Mouse (Mus musculus) heart, embryonic 14.5 days (tissue): Measurements from ENCODE around the gene Hcn1. TPM values are rescaled to one million over a fixed set of nuclear protein-coding genes. Genes with fewer than 3 reads are reported as not detected.

Experiments used
- ATAC-seq: fragments of 200-750 bp; cut with Nextera tagmentation; 2 replicates; pipeline ENCODE4 v1.8.0; 2017; ENCODE audit warnings: low read depth, moderate TSS enrichment; ENCODE audit not compliant: insufficient number of reproducible peaks, insufficient read depth, low FRiP score
- H3K27ac ChIP-seq, 2 experiments: fragments of 200-500 bp in 1 of 2; fragments of 300-500 bp in 1 of 2; sonication (generic) in 1 of 2; replicated peaks in 1 of 2; 2 replicates each; pipeline ENCODE4 v1.5.1; 2012 to 2014; ENCODE audit warnings: low read depth in 2 of 2, low read length in 2 of 2, control low read depth in 1 of 2, mild to moderate bottlenecking in 1 of 2, mixed read lengths in 1 of 2; ENCODE audit not compliant: control insufficient read depth in 1 of 2, insufficient read depth in 1 of 2
- H3K27me3 ChIP-seq: fragments of 300-500 bp; sonication (generic); 2 replicates; pipeline ENCODE4 v1.6.1; 2014; ENCODE audit warnings: mild to moderate bottlenecking, low read length, control low read depth; ENCODE audit not compliant: control insufficient read depth, insufficient read depth
- H3K36me3 ChIP-seq: fragments of 300-500 bp; sonication (generic); 2 replicates; pipeline ENCODE4 v1.6.1; 2014; ENCODE audit warnings: mild to moderate bottlenecking, control low read depth, low read length, mixed read lengths; ENCODE audit not compliant: control insufficient read depth, insufficient read depth
- H3K4me1 ChIP-seq, 2 experiments: fragments of 200-500 bp in 1 of 2; fragments of 300-500 bp in 1 of 2; sonication (generic) in 1 of 2; 2 replicates each; pipeline ENCODE4 v1.6.1; 2012 to 2014; ENCODE audit warnings: low read length in 2 of 2, control low read depth in 1 of 2, mixed read lengths in 1 of 2; ENCODE audit not compliant: control insufficient read depth in 2 of 2, insufficient read depth in 2 of 2
- H3K4me2 ChIP-seq: fragments of 300-500 bp; sonication (generic); 2 replicates; pipeline ENCODE4 v1.6.1; 2014; ENCODE audit warnings: mild to moderate bottlenecking, low read length
- H3K4me3 ChIP-seq, 2 experiments: fragments of 200-500 bp in 1 of 2; fragments of 300-500 bp in 1 of 2; sonication (generic) in 1 of 2; 2 replicates each; pipeline ENCODE4 v1.5.1; 2012 to 2014; ENCODE audit warnings: low read length in 2 of 2, mild to moderate bottlenecking in 2 of 2, control low read depth in 1 of 2, low read depth in 1 of 2, moderate library complexity in 1 of 2; ENCODE audit not compliant: control insufficient read depth in 1 of 2, insufficient read depth in 1 of 2
- H3K9ac ChIP-seq: fragments of 300-500 bp; sonication (generic); 2 replicates; pipeline ENCODE4 v1.6.1; 2014; ENCODE audit warnings: mild to moderate bottlenecking, low read length
- H3K9me3 ChIP-seq: fragments of 300-500 bp; sonication (generic); 2 replicates; pipeline ENCODE4 v1.6.1; 2016; ENCODE audit warnings: low read length, control low read depth; ENCODE audit not compliant: control insufficient read depth
- WGBS: fragments of 180-500 bp; shearing (Covaris S2); extraction: QIAGEN DNeasy Blood & Tissue Kit; methylation state at CpG from one replicate; pipeline ENCODE4 v1.1.7; 2014; 5-methylcytosine and 5-hydroxymethylcytosine counted together
- polyA plus RNA-seq: library from polyadenylated mRNA; unstranded; fragments of >200 nt; fragmentation: Nextera tagmentation; extraction: Ambion mirVana; gene quantifications from 2 replicates; pipeline ENCODE4 v1.2.1, GENCODE M21; 2014

Gene Hcn1
- polyA plus RNA-seq, 1 experiment from 2014 or later = 0.14 TPM

- H3K9me3 ChIP-seq = no peaks in the 10 kb centered on the region
- H3K4me1 ChIP-seq = peaks cover 0 to 24% of the 10 kb centered on the region in 2 experiments; a peak in 3 of 4 replicates
- H3K36me3 ChIP-seq = no peaks in the 10 kb centered on the region
- no peak overlapping the region for H3K9ac ChIP-seq
- 86% methylated on average over 3 of the region's 3 CpGs for WGBS
- no peak for ATAC-seq
- no peak overlapping the region for H3K27ac ChIP-seq
- no peak overlapping the region for H3K4me3 ChIP-seq
- no peak overlapping the region for H3K4me2 ChIP-seq
- H3K27me3 ChIP-seq = no peaks in the 10 kb centered on the region
These were observed 103.9 kb downstream of the Hcn1 start for GRCm38 (mm10) chr13:117705997-117706396.

DNA sequence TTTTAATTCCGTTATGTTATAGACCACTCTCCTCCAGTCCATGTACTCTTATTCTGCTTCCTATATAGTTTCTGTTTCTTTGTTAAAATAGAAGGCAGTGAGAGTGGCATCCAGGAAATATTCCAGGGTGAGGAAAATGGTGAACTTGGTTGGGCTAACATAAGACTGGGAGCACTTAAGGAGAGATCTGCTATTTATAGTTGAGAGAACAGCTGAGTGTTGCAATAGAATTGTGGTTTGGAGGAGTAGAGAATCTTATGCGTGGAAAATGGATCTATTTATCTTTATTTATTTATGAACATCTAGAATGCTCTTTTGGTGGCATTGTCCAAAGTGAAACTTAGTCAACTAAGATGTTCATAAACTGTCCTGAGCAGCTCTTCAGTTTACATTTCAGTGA, 104.4 kb downstream of the Hcn1 start:
- no peak for ATAC-seq
- WGBS = 68% methylated on average over 2 of the region's 2 CpGs
- no peaks in the 10 kb centered on the region for H3K36me3 ChIP-seq

GRCm38 (mm10) chr13:117706986-117707738, 105.0 kb downstream of the Hcn1 start:
- H3K4me2 ChIP-seq = peak overlapping the region; percentile 52
- WGBS = 43% methylated on average over 11 of the region's 11 CpGs
- peaks cover 0 to 27% of the 10 kb centered on the region in 2 experiments; a peak in 3 of 4 replicates for H3K4me1 ChIP-seq
- H3K27ac ChIP-seq = peak overlapping the region; percentile 66 to 77; a peak in 3 of 4 replicates
- H3K36me3 ChIP-seq = no peaks in the 10 kb centered on the region
- ATAC-seq = peak; percentile 89
- H3K27me3 ChIP-seq = no peaks in the 10 kb centered on the region
- no peaks in the 10 kb centered on the region for H3K9me3 ChIP-seq
- H3K9ac ChIP-seq = no peak overlapping the region
- no peak overlapping the region for H3K4me3 ChIP-seq

More for the DNA sequence above, 104.4 kb downstream of the Hcn1 start:
- H3K9me3 ChIP-seq = no peaks in the 10 kb centered on the region
- peak overlapping the region in 1 of 2 experiments; percentile 77; a peak in 1 of 4 replicates for H3K27ac ChIP-seq
- H3K4me1 ChIP-seq = peaks cover 0 to 27% of the 10 kb centered on the region in 2 experiments; a peak in 3 of 4 replicates
- H3K4me2 ChIP-seq = peak overlapping the region; percentile 52; the same call in 1 of the 2 replicates
- no peak overlapping the region for H3K4me3 ChIP-seq
- H3K27me3 ChIP-seq = no peaks in the 10 kb centered on the region
- H3K9ac ChIP-seq = no peak overlapping the region

- Histone ChIP-seq H3K27me3 (no peaks in the 10 kb centered on the region), H3K4me1 (peaks cover 0 to 19% of the 10 kb centered on the region in 2 experiments; a peak in 3 of 4 replicates), H3K9ac (no peak overlapping the region), H3K4me2 (no peak overlapping the region), H3K4me3 (no peak overlapping the region), H3K9me3 (no peaks in the 10 kb centered on the region), H3K27ac (peak overlapping the region; percentile 33 to 47; a peak in 2 of 4 replicates), H3K36me3 (no peaks in the 10 kb centered on the region)
- no peak for ATAC-seq
These were observed 108.7 kb downstream of the Hcn1 start for GRCm38 (mm10) chr13:117710811-117711210.

- Histone ChIP-seq H3K27me3 (no peaks in the 10 kb centered on the region), H3K9ac (no peak overlapping the region), H3K36me3 (no peaks in the 10 kb centered on the region), H3K9me3 (no peaks in the 10 kb centered on the region), H3K4me3 (no peak overlapping the region), H3K27ac (no peak overlapping the region), H3K4me2 (no peak overlapping the region), H3K4me1 (no peaks in the 10 kb centered on the region)
- WGBS = 78% methylated on average over 4 of the region's 4 CpGs
- no peak for ATAC-seq
These were observed 120.0 kb downstream of the Hcn1 start for GRCm38 (mm10) chr13:117722090-117722489.

DNA sequence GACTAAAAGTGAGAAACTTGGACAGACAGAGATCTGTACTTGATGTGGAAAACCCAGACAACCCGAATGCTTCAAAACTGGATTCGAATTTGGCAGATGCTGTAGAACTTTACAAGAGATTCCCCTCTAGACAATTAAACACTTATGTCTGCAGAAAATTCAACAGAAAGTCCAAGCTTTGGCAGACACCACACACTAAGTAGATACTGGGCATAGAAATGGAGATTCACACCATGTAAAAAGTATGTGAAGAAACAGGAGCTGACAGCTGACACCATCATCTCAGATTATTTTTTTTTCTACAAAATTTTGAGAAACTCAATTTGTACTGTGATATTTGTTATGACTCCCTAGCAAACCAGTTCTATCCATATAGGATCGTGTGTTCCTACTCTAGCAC, 122.0 kb downstream of the Hcn1 start:
- Histone ChIP-seq H3K4me3 (no peak overlapping the region), H3K9me3 (no peaks in the 10 kb centered on the region), H3K27me3 (no peaks in the 10 kb centered on the region), H3K36me3 (no peaks in the 10 kb centered on the region), H3K4me1 (no peaks in the 10 kb centered on the region), H3K9ac (no peak overlapping the region), H3K4me2 (no peak overlapping the region), H3K27ac (no peak overlapping the region)
- 75% methylated on average over 3 of the region's 3 CpGs for WGBS
- ATAC-seq = no peak

DNA sequence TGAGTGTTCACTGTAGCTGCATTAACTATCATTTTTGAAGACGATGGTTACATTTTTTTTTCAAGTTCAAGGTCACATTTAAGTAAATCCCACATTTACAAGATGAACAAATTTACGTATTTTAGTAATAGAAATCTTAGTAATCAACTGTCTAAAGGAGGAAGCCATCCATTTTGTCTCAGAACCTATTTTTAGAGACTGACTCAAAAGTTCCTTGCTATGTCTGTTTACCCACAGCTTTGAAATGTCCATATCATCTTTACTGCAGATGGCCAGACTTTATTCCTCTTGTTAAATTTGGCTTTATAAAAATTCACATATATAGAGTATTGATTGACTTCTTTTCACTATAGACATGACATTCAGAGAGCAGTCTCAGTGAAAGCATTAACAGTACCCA, 126.3 kb downstream of the Hcn1 start:
- Histone ChIP-seq H3K4me1 (no peaks in the 10 kb centered on the region), H3K27me3 (no peaks in the 10 kb centered on the region), H3K4me3 (no peak overlapping the region), H3K9ac (no peak overlapping the region), H3K9me3 (no peaks in the 10 kb centered on the region), H3K4me2 (no peak overlapping the region), H3K36me3 (no peaks in the 10 kb centered on the region), H3K27ac (no peak overlapping the region)
- WGBS = 79% methylated on average over 2 of the region's 2 CpGs
- ATAC-seq = no peak

DNA sequence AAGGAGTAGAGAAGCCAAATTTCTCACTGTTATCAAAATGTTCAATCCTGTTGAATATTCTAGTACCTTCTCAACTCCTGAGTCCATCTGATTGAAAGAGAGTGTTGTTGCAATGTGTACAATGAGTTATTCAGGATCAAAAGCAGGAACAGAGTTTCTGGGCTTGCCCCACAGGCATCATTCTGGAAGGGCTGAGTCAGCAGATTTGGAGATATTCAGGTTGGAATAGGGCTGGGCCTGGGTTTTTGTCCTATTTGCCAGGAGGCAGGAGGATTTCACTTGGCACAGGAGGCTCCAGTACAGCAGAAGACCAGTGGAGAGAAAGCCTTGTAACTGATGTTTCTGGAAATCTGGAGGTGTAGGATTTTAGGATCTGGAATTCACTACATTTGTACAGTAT, 130.6 kb downstream of the Hcn1 start:
- Histone ChIP-seq H3K36me3 (no peaks in the 10 kb centered on the region), H3K4me2 (no peak overlapping the region), H3K27ac (no peak overlapping the region), H3K9ac (no peak overlapping the region), H3K4me3 (no peak overlapping the region), H3K27me3 (no peaks in the 10 kb centered on the region), H3K9me3 (no peaks in the 10 kb centered on the region), H3K4me1 (no peaks in the 10 kb centered on the region)
- ATAC-seq = no peak
